Mouse (Mus musculus): ENCODE results near the gene Resf1.
"Not testable (repeated sequence)": the region's sequence is repeated elsewhere in the genome, so short reads cannot be mapped to it uniquely, and the experiment has no call there.

Gene Resf1

GRCm38 (mm10) chr6:149348211-149348610, 39.0 kb downstream of the Resf1 start:
- not testable (repeated sequence) for DNase-seq

- no peak for DNase-seq
Measured at GRCm38 (mm10) chr6:149354826-149355495, 45.7 kb downstream of the Resf1 start.

- not testable (repeated sequence) for DNase-seq
Measured at GRCm38 (mm10) chr6:149355799-149356198, 46.6 kb downstream of the Resf1 start.

GRCm38 (mm10) chr6:149357155-149357554, 47.9 kb downstream of the Resf1 start:
- DNase-seq, result no peak

GRCm38 (mm10) chr6:149362533-149362932, 53.3 kb downstream of the Resf1 start:
- not testable (repeated sequence) for DNase-seq

GRCm38 (mm10) chr6:149365975-149366374, 56.8 kb downstream of the Resf1 start:
- not testable (repeated sequence) for DNase-seq

- no peak for DNase-seq
Measured at GRCm38 (mm10) chr6:149366403-149366802, 57.2 kb downstream of the Resf1 start.

- DNase-seq, result peak; percentile 33
Measured at GRCm38 (mm10) chr6:149374986-149375457, 65.8 kb downstream of the Resf1 start.

- no peak for DNase-seq
Measured at GRCm38 (mm10) chr6:149383531-149383930, 74.3 kb downstream of the Resf1 start.

Data from right cerebral cortex, postnatal 14 days (tissue).